Mouse (Mus musculus) stomach, postnatal 0 days (tissue): ENCODE data around the gene Wdr78.

ENCODE experiments used
- CTCF ChIP-seq: IDR thresholded peaks from 2 replicates; pipeline ENCODE4 v1.5.1; 2016; ENCODE audit warnings: antibody characterized with exemption, low read depth, mild to moderate bottlenecking, moderate library complexity
- EP300 ChIP-seq: optimal IDR thresholded peaks from 2 replicates; pipeline ENCODE3; 2016; ENCODE audit warnings: antibody characterized with exemption

GRCm38 (mm10) chr4:102990016-102990415 is 124.3 kb downstream of the Wdr78 start:
- TF ChIP-seq CTCF (no peak), EP300 (no peak)
